Mouse (Mus musculus): ENCODE data around the gene Sat2. TPM values are rescaled to one million over a fixed set of nuclear protein-coding genes. Genes with fewer than 3 reads are reported as not detected.

The Sat2 gene
- polyA plus RNA-seq, 1 experiment from 2014 or later = 16.9 TPM

DNA sequence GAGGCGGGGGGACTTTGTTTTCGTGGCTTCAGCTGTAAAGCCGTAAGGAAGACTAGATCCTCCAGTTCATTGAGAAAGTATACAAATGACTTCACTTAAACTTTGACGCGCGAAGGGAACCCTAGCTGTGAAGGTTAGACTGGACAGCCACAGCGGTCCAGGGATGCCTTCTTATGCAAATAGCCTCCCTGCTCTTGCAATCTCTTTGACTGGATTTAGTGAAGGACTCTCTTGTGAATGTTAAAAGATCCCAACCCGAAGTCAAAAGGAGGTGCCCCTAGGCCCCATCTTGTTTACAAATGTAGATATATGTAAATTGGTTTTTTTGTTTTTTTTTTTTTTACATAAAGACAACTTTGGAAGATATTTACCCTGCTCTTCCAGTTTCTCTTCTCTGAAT, 40.0 kb upstream of the Sat2 start:
- 1% methylated on average over 8 of the region's 8 CpGs for WGBS
- peak overlapping the region; percentile 83 for H3K4me3 ChIP-seq (ENCODE audit: low read length)
- no peak for ATAC-seq (ENCODE audit: low FRiP score, low TSS enrichment)

DNA sequence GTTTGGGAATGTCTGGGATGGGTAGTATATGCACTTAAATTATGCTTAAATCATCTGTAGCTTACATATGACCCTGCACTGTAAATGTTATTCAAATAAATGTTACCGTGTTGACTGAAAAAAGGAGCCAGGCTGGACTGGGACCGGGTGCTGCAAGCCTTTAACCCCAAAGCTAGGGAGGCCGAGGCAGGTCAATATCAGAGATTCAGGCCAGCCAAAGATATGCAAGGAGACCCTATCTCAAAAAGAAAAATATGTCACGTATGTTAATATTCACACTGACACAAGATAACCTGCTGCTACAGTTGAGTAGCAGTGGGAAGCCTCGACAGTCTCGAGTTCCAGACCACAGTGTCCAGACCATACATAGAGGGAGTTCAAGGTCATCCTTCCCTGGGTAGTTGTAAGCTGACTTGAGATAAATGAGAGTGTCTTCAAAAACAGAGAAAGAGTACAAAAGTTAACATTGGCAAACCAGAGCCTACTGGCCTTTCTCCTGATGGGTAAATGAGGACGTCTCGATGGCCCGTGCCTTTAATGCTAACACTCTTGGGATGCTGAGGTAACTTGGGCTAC, 39.5 kb upstream of the Sat2 start:
- Histone ChIP-seq H3K4me1 (ENCODE audit: control insufficient read depth, insufficient read depth, low read length) (peaks cover 23% of the 10 kb centered on the region), H3K27ac (ENCODE audit: low read depth, low read length) (no peak overlapping the region), H3K9ac (ENCODE audit: low read depth, low read length) (peak overlapping the region; percentile 78; the same call in 1 of the 2 replicates), H3K36me3 (ENCODE audit: control insufficient read depth, insufficient read depth, low read length) (peaks cover 21% of the 10 kb centered on the region), H3K4me3 (ENCODE audit: low read length) (peak overlapping the region; percentile 83), H3K4me2 (replicated peaks; ENCODE audit: low read depth, low read length) (peak overlapping the region; percentile 93), H3K27me3 (ENCODE audit: control insufficient read depth, insufficient read depth, low read length) (no peaks in the 10 kb centered on the region), H3K9me3 (ENCODE audit: control insufficient read depth, low read length) (no peaks in the 10 kb centered on the region)
- 63% methylated on average over 9 of the region's 9 CpGs for WGBS
- ATAC-seq (ENCODE audit: low FRiP score, low TSS enrichment) = no peak

More for the DNA sequence above, 40.0 kb upstream of the Sat2 start:
- Histone ChIP-seq H3K9ac (ENCODE audit: low read depth, low read length) (peak overlapping the region; percentile 78), H3K36me3 (ENCODE audit: control insufficient read depth, insufficient read depth, low read length) (peaks cover 19% of the 10 kb centered on the region; the same call in 1 of the 2 replicates), H3K27me3 (ENCODE audit: control insufficient read depth, insufficient read depth, low read length) (no peaks in the 10 kb centered on the region), H3K4me2 (replicated peaks; ENCODE audit: low read depth, low read length) (peak overlapping the region; percentile 93), H3K4me1 (ENCODE audit: control insufficient read depth, insufficient read depth, low read length) (peaks cover 28% of the 10 kb centered on the region), H3K27ac (ENCODE audit: low read depth, low read length) (peak overlapping the region; percentile 97), H3K9me3 (ENCODE audit: control insufficient read depth, low read length) (no peaks in the 10 kb centered on the region)

DNA sequence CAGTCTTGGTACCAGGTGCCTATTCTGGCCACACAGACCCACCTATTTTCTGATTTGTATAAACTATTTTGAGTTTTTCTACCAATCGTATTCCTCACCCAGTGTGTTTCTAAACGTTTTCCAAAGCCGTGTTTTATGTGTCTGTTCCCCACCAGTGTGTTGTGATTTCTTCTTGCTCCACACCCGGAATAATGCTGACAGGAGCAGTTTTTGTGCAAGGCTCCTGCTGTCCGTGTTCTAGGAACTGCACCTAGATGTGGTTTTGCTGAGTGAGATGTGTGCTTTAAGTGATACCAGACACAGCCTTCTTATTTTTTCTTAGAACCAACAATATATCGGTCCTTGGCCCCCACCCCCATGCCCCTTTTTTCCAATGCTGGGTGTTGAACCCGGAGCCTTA, 37.8 kb upstream of the Sat2 start:
- peaks cover 36% of the 10 kb centered on the region for H3K36me3 ChIP-seq (ENCODE audit: control insufficient read depth, insufficient read depth, low read length)
- no peak overlapping the region for H3K27ac ChIP-seq (ENCODE audit: low read depth, low read length)
- H3K4me1 ChIP-seq (ENCODE audit: control insufficient read depth, insufficient read depth, low read length) = peaks cover 11% of the 10 kb centered on the region
- H3K4me3 ChIP-seq (ENCODE audit: low read length) = no peak overlapping the region
- no peak for ATAC-seq (ENCODE audit: low FRiP score, low TSS enrichment)
- WGBS = 81% methylated on average over 7 of the region's 7 CpGs
- H3K9me3 ChIP-seq (ENCODE audit: control insufficient read depth, low read length) = no peaks in the 10 kb centered on the region
- no peak overlapping the region for H3K4me2 ChIP-seq (replicated peaks; ENCODE audit: low read depth, low read length)
- no peaks in the 10 kb centered on the region for H3K27me3 ChIP-seq (ENCODE audit: control insufficient read depth, insufficient read depth, low read length)
- no peak overlapping the region for H3K9ac ChIP-seq (ENCODE audit: low read depth, low read length)

DNA sequence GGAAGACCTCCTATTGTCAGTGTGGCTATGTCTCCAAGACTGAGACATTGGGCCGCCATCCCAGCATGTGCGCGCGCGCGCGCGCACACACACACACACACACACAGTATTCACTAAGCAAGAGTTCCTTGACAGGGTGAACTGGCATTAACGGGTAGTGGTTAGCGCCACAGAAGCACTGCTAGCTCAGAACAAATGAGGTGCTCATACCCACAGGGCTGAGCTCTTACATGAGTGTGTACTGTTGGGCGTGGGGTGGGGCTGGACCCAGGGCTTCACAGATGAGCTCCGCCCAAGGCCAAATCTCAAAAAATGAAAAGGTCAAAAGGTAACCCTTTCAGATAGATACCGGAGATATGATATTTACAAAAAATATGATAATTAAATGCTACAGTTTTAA, 36.9 kb upstream of the Sat2 start:
- no peak overlapping the region for H3K9ac ChIP-seq (ENCODE audit: low read depth, low read length)
- 97% methylated on average over 13 of the region's 13 CpGs for WGBS
- H3K4me2 ChIP-seq (replicated peaks; ENCODE audit: low read depth, low read length) = no peak overlapping the region
- H3K4me1 ChIP-seq (ENCODE audit: control insufficient read depth, insufficient read depth, low read length) = peaks cover 11% of the 10 kb centered on the region
- H3K4me3 ChIP-seq (ENCODE audit: low read length) = no peak overlapping the region
- ATAC-seq (ENCODE audit: low FRiP score, low TSS enrichment) = no peak
- peaks cover 46% of the 10 kb centered on the region for H3K36me3 ChIP-seq (ENCODE audit: control insufficient read depth, insufficient read depth, low read length)
- no peaks in the 10 kb centered on the region for H3K27me3 ChIP-seq (ENCODE audit: control insufficient read depth, insufficient read depth, low read length)
- no peak overlapping the region for H3K27ac ChIP-seq (ENCODE audit: low read depth, low read length)
- no peaks in the 10 kb centered on the region for H3K9me3 ChIP-seq (ENCODE audit: control insufficient read depth, low read length)

DNA sequence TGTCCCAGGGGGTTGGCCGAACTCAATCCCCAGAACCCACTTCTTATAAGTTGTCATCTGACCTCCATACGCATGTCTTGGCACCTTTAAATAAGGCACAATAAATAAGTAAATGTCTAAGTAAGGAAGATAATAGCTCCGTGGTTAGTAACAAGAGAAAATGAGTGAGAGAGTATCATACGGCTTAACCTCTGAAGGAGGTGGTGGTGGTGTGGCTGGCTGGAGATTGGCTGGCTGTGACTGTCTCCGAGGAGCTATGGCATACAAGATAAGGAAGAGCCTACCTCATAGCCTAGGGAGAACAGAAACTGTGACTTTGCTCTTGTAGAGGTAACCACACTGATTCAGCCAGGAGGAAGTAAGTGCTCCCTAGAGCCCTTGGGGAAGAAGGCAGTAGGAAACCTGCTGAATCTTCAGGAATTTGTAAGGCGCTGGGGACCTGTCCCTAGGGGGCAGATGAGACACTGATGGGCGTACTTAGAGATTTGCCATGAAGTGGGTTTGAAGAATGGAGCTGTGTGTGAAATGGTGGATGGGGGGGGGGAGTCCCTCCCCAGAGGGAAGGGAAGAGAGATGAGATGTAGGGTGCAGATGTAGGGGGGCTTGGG, 36.0 kb upstream of the Sat2 start:
- H3K9me3 ChIP-seq (ENCODE audit: control insufficient read depth, low read length) = no peaks in the 10 kb centered on the region
- peaks cover 54% of the 10 kb centered on the region for H3K36me3 ChIP-seq (ENCODE audit: control insufficient read depth, insufficient read depth, low read length)
- no peak overlapping the region for H3K27ac ChIP-seq (ENCODE audit: low read depth, low read length)
- no peak overlapping the region for H3K4me3 ChIP-seq (ENCODE audit: low read length)
- no peaks in the 10 kb centered on the region for H3K27me3 ChIP-seq (ENCODE audit: control insufficient read depth, insufficient read depth, low read length)
- WGBS = 79% methylated on average over 7 of the region's 7 CpGs
- no peak for ATAC-seq (ENCODE audit: low FRiP score, low TSS enrichment)
- H3K4me1 ChIP-seq (ENCODE audit: control insufficient read depth, insufficient read depth, low read length) = peaks cover 11% of the 10 kb centered on the region
- no peak overlapping the region for H3K9ac ChIP-seq (ENCODE audit: low read depth, low read length)
- no peak overlapping the region for H3K4me2 ChIP-seq (replicated peaks; ENCODE audit: low read depth, low read length)

DNA sequence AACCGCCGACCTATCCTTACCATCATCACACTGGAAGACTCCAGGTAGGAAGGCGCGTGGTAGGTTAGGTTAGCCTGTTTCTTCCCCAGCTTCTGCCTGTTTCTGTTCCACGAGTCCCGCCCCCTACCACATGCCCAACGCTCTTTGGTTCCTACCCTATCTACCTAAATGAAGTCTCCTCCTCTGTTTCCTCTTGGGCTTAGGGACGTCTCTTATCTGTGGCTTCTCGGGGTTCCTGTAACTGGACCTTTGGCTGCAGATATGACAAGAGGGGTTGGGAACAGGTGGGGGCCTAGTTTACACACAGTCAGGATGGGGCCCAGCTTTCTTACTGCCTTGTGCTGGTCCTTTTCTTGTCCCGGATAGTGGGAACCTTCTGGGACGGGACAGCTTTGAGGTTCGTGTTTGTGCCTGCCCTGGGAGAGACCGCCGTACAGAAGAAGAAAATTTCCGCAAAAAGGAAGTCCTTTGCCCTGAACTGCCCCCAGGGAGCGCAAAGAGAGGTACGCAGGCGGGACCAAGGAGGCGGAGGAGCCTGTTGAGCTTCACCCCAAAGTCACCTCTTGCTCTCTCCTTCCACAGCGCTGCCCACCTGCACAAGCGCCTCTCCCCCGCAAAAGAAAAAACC, 32.5 kb upstream of the Sat2 start:
- Histone ChIP-seq H3K36me3 (ENCODE audit: control insufficient read depth, insufficient read depth, low read length) (peaks cover 72% of the 10 kb centered on the region), H3K9me3 (ENCODE audit: control insufficient read depth, low read length) (no peaks in the 10 kb centered on the region), H3K27ac (ENCODE audit: low read depth, low read length) (no peak overlapping the region), H3K27me3 (ENCODE audit: control insufficient read depth, insufficient read depth, low read length) (no peaks in the 10 kb centered on the region), H3K4me2 (replicated peaks; ENCODE audit: low read depth, low read length) (no peak overlapping the region), H3K4me1 (ENCODE audit: control insufficient read depth, insufficient read depth, low read length) (no peaks in the 10 kb centered on the region), H3K9ac (ENCODE audit: low read depth, low read length) (no peak overlapping the region), H3K4me3 (ENCODE audit: low read length) (no peak overlapping the region)
- no peak for ATAC-seq (ENCODE audit: low FRiP score, low TSS enrichment)
- WGBS = 92% methylated on average over 22 of the region's 22 CpGs

DNA sequence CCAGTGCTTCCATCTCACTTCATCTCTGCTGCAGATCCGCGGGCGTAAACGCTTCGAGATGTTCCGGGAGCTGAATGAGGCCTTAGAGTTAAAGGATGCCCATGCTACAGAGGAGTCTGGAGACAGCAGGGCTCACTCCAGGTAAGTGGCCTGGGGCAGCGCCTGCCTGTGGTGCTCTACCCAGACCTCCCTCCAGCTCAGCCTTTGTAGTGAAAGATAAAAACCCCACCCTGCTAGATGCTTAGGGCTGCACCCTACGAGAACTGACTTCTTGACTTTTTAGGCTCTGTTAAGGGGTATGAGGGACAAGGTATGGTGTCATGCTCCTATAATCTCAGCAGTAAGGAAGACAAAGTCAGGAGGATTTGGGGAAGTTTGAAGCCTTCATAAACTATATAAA, 31.2 kb upstream of the Sat2 start:
- 96% methylated on average over 8 of the region's 8 CpGs for WGBS
- H3K27me3 ChIP-seq (ENCODE audit: control insufficient read depth, insufficient read depth, low read length) = no peaks in the 10 kb centered on the region

DNA sequence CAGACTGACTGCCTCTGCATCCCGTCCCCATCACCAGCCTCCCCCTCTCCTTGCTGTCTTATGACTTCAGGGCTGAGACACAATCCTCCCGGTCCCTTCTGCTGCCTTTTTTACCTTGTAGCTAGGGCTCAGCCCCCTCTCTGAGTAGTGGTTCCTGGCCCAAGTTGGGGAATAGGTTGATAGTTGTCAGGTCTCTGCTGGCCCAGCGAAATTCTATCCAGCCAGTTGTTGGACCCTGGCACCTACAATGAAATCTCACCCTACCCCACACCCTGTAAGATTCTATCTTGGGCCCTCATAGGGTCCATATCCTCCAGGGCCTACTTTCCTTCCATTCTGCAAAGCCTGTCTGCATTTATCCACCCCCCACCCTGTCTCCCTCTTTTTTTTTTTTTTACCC, 30.4 kb upstream of the Sat2 start:
- no peak overlapping the region for H3K27ac ChIP-seq (ENCODE audit: low read depth, low read length)
- H3K9ac ChIP-seq (ENCODE audit: low read depth, low read length) = no peak overlapping the region
- ATAC-seq (ENCODE audit: low FRiP score, low TSS enrichment) = no peak
- no peaks in the 10 kb centered on the region for H3K4me1 ChIP-seq (ENCODE audit: control insufficient read depth, insufficient read depth, low read length)
- no peak overlapping the region for H3K4me3 ChIP-seq (ENCODE audit: low read length)
- no peak overlapping the region for H3K4me2 ChIP-seq (replicated peaks; ENCODE audit: low read depth, low read length)
- H3K27me3 ChIP-seq (ENCODE audit: control insufficient read depth, insufficient read depth, low read length) = no peaks in the 10 kb centered on the region
- WGBS = 85% methylated on average over 3 of the region's 3 CpGs
- no peaks in the 10 kb centered on the region for H3K9me3 ChIP-seq (ENCODE audit: control insufficient read depth, low read length)
- H3K36me3 ChIP-seq (ENCODE audit: control insufficient read depth, insufficient read depth, low read length) = peaks cover 69% of the 10 kb centered on the region

More for the DNA sequence above, 31.2 kb upstream of the Sat2 start:
- Histone ChIP-seq H3K9ac (ENCODE audit: low read depth, low read length) (no peak overlapping the region), H3K36me3 (ENCODE audit: control insufficient read depth, insufficient read depth, low read length) (peaks cover 70% of the 10 kb centered on the region), H3K4me1 (ENCODE audit: control insufficient read depth, insufficient read depth, low read length) (no peaks in the 10 kb centered on the region), H3K9me3 (ENCODE audit: control insufficient read depth, low read length) (no peaks in the 10 kb centered on the region), H3K27ac (ENCODE audit: low read depth, low read length) (no peak overlapping the region), H3K4me3 (ENCODE audit: low read length) (no peak overlapping the region), H3K4me2 (replicated peaks; ENCODE audit: low read depth, low read length) (no peak overlapping the region)
- no peak for ATAC-seq (ENCODE audit: low FRiP score, low TSS enrichment)

DNA sequence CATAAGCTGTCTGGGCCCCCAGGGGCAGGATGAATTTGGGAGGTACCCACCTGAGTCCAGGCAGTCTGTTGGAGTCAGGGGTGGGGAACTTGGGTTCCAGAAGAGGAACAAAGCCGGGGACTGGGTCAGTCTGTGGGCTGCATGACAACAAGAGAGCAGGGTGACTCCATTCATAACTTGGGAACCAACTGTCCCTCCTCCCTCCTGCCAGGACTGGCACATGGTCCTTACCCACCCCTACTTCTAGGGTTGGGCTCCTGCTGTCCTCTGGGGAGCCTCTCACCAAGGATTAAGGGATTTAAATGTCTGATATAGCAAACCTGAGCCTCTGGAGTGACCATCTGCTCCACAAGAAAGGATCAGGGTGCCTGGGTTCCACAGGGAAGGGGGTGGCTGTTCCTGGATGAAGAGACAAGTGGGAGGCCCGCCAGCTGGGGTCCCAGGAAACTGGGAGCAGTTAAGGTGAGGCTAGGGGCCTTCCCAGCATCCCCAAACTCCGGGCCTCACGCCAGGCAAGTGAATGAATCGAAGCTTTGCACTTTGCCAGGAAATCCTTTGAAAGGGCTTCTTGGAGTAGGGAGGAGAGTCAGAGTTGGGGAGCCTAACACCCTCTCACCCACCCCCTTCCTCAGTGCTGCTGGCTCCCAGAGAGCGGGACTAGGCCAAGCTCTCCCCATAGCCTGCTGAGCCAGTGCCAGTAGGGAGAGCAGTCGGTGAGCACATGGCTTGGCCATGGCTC, 29.8 kb upstream of the Sat2 start:
- H3K27me3 ChIP-seq (ENCODE audit: control insufficient read depth, insufficient read depth, low read length) = no peaks in the 10 kb centered on the region
- H3K4me2 ChIP-seq (replicated peaks; ENCODE audit: low read depth, low read length) = no peak overlapping the region
- H3K36me3 ChIP-seq (ENCODE audit: control insufficient read depth, insufficient read depth, low read length) = peaks cover 63% of the 10 kb centered on the region
- 91% methylated on average over 7 of the region's 7 CpGs for WGBS
- H3K9ac ChIP-seq (ENCODE audit: low read depth, low read length) = no peak overlapping the region
- H3K4me3 ChIP-seq (ENCODE audit: low read length) = no peak overlapping the region
- ATAC-seq (ENCODE audit: low FRiP score, low TSS enrichment) = no peak
- no peaks in the 10 kb centered on the region for H3K4me1 ChIP-seq (ENCODE audit: control insufficient read depth, insufficient read depth, low read length)
- H3K27ac ChIP-seq (ENCODE audit: low read depth, low read length) = no peak overlapping the region
- no peaks in the 10 kb centered on the region for H3K9me3 ChIP-seq (ENCODE audit: control insufficient read depth, low read length)

Data from kidney, embryonic 14.5 days (tissue).